Mouse (Mus musculus) MEL (cell line): ENCODE results near the gene Rpl35a. TPM values are rescaled to one million over a fixed set of nuclear protein-coding genes. Genes with fewer than 3 reads are reported as not detected.

Experiments used
- DNase-seq: peaks from one replicate; pipeline ENCODE4 v3.0.0; 2011; ENCODE audit warnings: low read depth, low spot score
- H3K27ac ChIP-seq: 2 replicates; pipeline ENCODE4 v1.5.1; 2012; ENCODE audit warnings: low read depth, mild to moderate bottlenecking, control low read depth, low read length, moderate library complexity; ENCODE audit not compliant: control insufficient read depth
- H3K27me3 ChIP-seq, 2 experiments: fragments of 150-350 bp in 1 of 2; sonication (generic) in 1 of 2; 2 replicates each; pipeline ENCODE4 v1.6.1; 2012; ENCODE audit warnings: low read length in 2 of 2, mild to moderate bottlenecking in 2 of 2, improper control_type of control experiment in 1 of 2, moderate library complexity in 1 of 2; ENCODE audit not compliant: insufficient read depth in 2 of 2, control insufficient read depth in 1 of 2
- H3K36me3 ChIP-seq, 2 experiments: 2 replicates each; pipeline ENCODE4 v1.6.1; 2012 to 2014; ENCODE audit warnings: low read length in 2 of 2, improper control_type of control experiment in 1 of 2, inconsistent platforms in 1 of 2, mild to moderate bottlenecking in 1 of 2; ENCODE audit not compliant: insufficient read depth in 2 of 2, control insufficient read depth in 1 of 2
- H3K4me1 ChIP-seq, 2 experiments: fragments of 150-350 bp in 1 of 2; sonication (generic) in 1 of 2; 2 replicates each; pipeline ENCODE4 v1.6.1; 2012; ENCODE audit warnings: low read length in 2 of 2, improper control_type of control experiment in 1 of 2, mild to moderate bottlenecking in 1 of 2; ENCODE audit not compliant: insufficient read depth in 2 of 2, control insufficient read depth in 1 of 2
- H3K4me3 ChIP-seq, 2 experiments: fragments of 150-350 bp in 1 of 2; sonication (generic) in 1 of 2; 2 replicates each; pipeline ENCODE4 v1.5.1; 2012; ENCODE audit warnings: low read depth in 2 of 2, low read length in 2 of 2, mild to moderate bottlenecking in 2 of 2, moderate library complexity in 2 of 2, control low read depth in 1 of 2, improper control_type of control experiment in 1 of 2; ENCODE audit not compliant: control insufficient read depth in 1 of 2, insufficient read depth in 1 of 2
- H3K79me2 ChIP-seq: 2 replicates; pipeline ENCODE4 v1.6.1; 2012; ENCODE audit warnings: mild to moderate bottlenecking, low read length, moderate library complexity; ENCODE audit not compliant: control insufficient read depth, poor library complexity, insufficient read depth
- H3K9ac ChIP-seq: 2 replicates; pipeline ENCODE4 v1.6.1; 2012; ENCODE audit warnings: low read depth, mild to moderate bottlenecking, control low read depth, low read length, moderate library complexity; ENCODE audit not compliant: control insufficient read depth, poor library complexity, severe bottlenecking
- H3K9me3 ChIP-seq: fragments of 150-350 bp; sonication (generic); replicated peaks from 2 replicates; pipeline ENCODE4 v1.6.1; 2012; ENCODE audit warnings: mild to moderate bottlenecking, low read length, improper control_type of control experiment, moderate library complexity; ENCODE audit not compliant: insufficient read depth
- BHLHE40 ChIP-seq: IDR thresholded peaks from 2 replicates; pipeline ENCODE4 v1.6.1; 2012; ENCODE audit warnings: low read depth, mild to moderate bottlenecking, inconsistent platforms, low read length, improper control_type of control experiment, borderline replicate concordance
- CHD2 ChIP-seq: IDR thresholded peaks from 2 replicates; pipeline ENCODE4 v1.6.1; 2011; ENCODE audit warnings: low read length, improper control_type of control experiment
- ETS1 ChIP-seq: IDR thresholded peaks from 2 replicates; pipeline ENCODE4 v1.6.1; 2012; ENCODE audit warnings: low read depth, mild to moderate bottlenecking, inconsistent platforms, low read length, improper control_type of control experiment, moderate library complexity
- GABPA ChIP-seq: IDR thresholded peaks from 2 replicates; pipeline ENCODE4 v1.6.1; 2012; ENCODE audit warnings: low read depth, mild to moderate bottlenecking, inconsistent platforms, low read length, improper control_type of control experiment, moderate library complexity
- HCFC1 ChIP-seq: IDR thresholded peaks from 2 replicates; pipeline ENCODE4 v1.6.1; 2012; ENCODE audit warnings: low read depth, mild to moderate bottlenecking, inconsistent platforms, low read length, improper control_type of control experiment, moderate library complexity
- KAT2A ChIP-seq: conservative IDR thresholded peaks from 2 replicates; pipeline ENCODE4 v1.6.1; 2012; ENCODE audit warnings: low read depth, low read length, improper control_type of control experiment, inconsistent platforms
- MAFK ChIP-seq: IDR thresholded peaks from 2 replicates; pipeline ENCODE4 v1.6.1; 2011; ENCODE audit warnings: low read depth, mild to moderate bottlenecking, low read length, improper control_type of control experiment, borderline replicate concordance
- MAX ChIP-seq: IDR thresholded peaks from 2 replicates; pipeline ENCODE4 v1.6.1; 2011; ENCODE audit warnings: low read length, improper control_type of control experiment
- MAZ ChIP-seq: IDR thresholded peaks from 2 replicates; pipeline ENCODE4 v1.6.1; 2012; ENCODE audit warnings: low read depth, mild to moderate bottlenecking, inconsistent platforms, low read length, improper control_type of control experiment
- MXI1 ChIP-seq: IDR thresholded peaks from 2 replicates; pipeline ENCODE4 v1.6.1; 2011; ENCODE audit warnings: mild to moderate bottlenecking, low read depth, low read length, improper control_type of control experiment
- MYB ChIP-seq: IDR thresholded peaks from 2 replicates; pipeline ENCODE4 v1.6.1; 2011; ENCODE audit warnings: mild to moderate bottlenecking, low read depth, low read length, improper control_type of control experiment
- MYC ChIP-seq: IDR thresholded peaks from 2 replicates; pipeline ENCODE4 v1.6.1; 2011; ENCODE audit warnings: low read depth, mild to moderate bottlenecking, low read length, improper control_type of control experiment, moderate library complexity
- NELFE ChIP-seq: IDR thresholded peaks from 2 replicates; pipeline ENCODE4 v1.6.1; 2011; ENCODE audit warnings: low read depth, low read length, improper control_type of control experiment
- NRF1 ChIP-seq: IDR thresholded peaks from 2 replicates; pipeline ENCODE4 v1.6.1; 2014; ENCODE audit warnings: low read depth, mild to moderate bottlenecking, inconsistent platforms, low read length, improper control_type of control experiment, moderate library complexity; ENCODE audit not compliant: poor library complexity, insufficient read depth, severe bottlenecking
- POLR2A ChIP-seq, 2 experiments: IDR thresholded peaks; 2 replicates each; pipeline ENCODE4 v1.6.1; 2011 to 2012; ENCODE audit warnings: low read length in 2 of 2, mild to moderate bottlenecking in 2 of 2, control low read depth in 1 of 2, improper control_type of control experiment in 1 of 2, low read depth in 1 of 2, moderate library complexity in 1 of 2; ENCODE audit not compliant: control insufficient read depth in 1 of 2, insufficient read depth in 1 of 2, poor library complexity in 1 of 2
- POLR2AphosphoS2 ChIP-seq: IDR thresholded peaks from 2 replicates; pipeline ENCODE4 v1.6.1; 2011; ENCODE audit warnings: low read length, improper control_type of control experiment
- POLR2AphosphoS5 ChIP-seq: IDR thresholded peaks from 2 replicates; pipeline ENCODE4 v1.6.1; 2012; ENCODE audit warnings: low read depth, borderline replicate concordance, mild to moderate bottlenecking, inconsistent platforms, low read length, moderate library complexity, mixed read lengths
- SMC3 ChIP-seq: IDR thresholded peaks from 2 replicates; pipeline ENCODE4 v1.6.1; 2011; ENCODE audit warnings: low read depth, low read length, improper control_type of control experiment
- TAL1 ChIP-seq: IDR thresholded peaks from 2 replicates; pipeline ENCODE4 v1.6.1; 2012; ENCODE audit warnings: mild to moderate bottlenecking, inconsistent platforms, low read length, moderate library complexity, mixed read lengths
- UBTF ChIP-seq: IDR thresholded peaks from 2 replicates; pipeline ENCODE4 v1.6.1; 2012; ENCODE audit warnings: low read depth, mild to moderate bottlenecking, inconsistent platforms, low read length, improper control_type of control experiment, moderate library complexity, borderline replicate concordance; ENCODE audit not compliant: insufficient read depth
- ZC3H11A ChIP-seq: IDR thresholded peaks from 2 replicates; pipeline ENCODE4 v1.6.1; 2012; ENCODE audit warnings: low read depth, mild to moderate bottlenecking, inconsistent platforms, low read length, improper control_type of control experiment
- ZKSCAN1 ChIP-seq: IDR thresholded peaks from 2 replicates; pipeline ENCODE4 v1.6.1; 2012; ENCODE audit warnings: low read depth, mild to moderate bottlenecking, inconsistent platforms, low read length, improper control_type of control experiment, moderate library complexity
- ZMIZ1 ChIP-seq: IDR thresholded peaks from 2 replicates; pipeline ENCODE4 v1.6.1; 2012; ENCODE audit warnings: low read depth, mild to moderate bottlenecking, inconsistent platforms, low read length, improper control_type of control experiment, moderate library complexity
- ZNF384 ChIP-seq: IDR thresholded peaks from 2 replicates; pipeline ENCODE4 v1.6.1; 2012; ENCODE audit warnings: low read depth, mild to moderate bottlenecking, inconsistent platforms, low read length, improper control_type of control experiment
- polyA plus RNA-seq, 2 experiments: library from polyadenylated mRNA; stranded (reverse) in 1 of 2; unstranded in 1 of 2; fragments of >175 nt in 1 of 2; fragments of >200 nt in 1 of 2; gene quantifications; 2 replicates each; pipeline versions ENCODE4 v1.2.1 to v1.2.4; 2012; ENCODE audit warnings: low replicate concordance in 2 of 2, low read depth in 1 of 2; ENCODE audit not compliant: insufficient read length in 2 of 2, insufficient read depth in 1 of 2, missing spikeins in 1 of 2
- total RNA-seq: library from RNA; depleted of rRNA; stranded (reverse); fragments of 300-350 nt; gene quantifications from 2 replicates; pipeline ENCODE4 v1.2.3, GENCODE M21; 2012

Rpl35a gene
- total and polyA plus RNA-seq, 3 experiments: 1,572 to 2,314 TPM; not detected in 1

GRCm38 (mm10) chr16:33024456-33025104 lies 31.7 kb upstream of the Rpl35a start:
- no peak overlapping the region for H3K27ac ChIP-seq
- H3K79me2 ChIP-seq: no peaks in the 10 kb centered on the region
- no peak for DNase-seq
- no peaks in the 10 kb centered on the region for H3K27me3 ChIP-seq
- H3K4me1 ChIP-seq: no peaks in the 10 kb centered on the region
- no peaks in the 10 kb centered on the region for H3K36me3 ChIP-seq
- TF ChIP-seq SMC3 (no peak), CHD2 (no peak), ZKSCAN1 (no peak), MXI1 (no peak), GABPA (no peak), MYB (no peak), ZC3H11A (no peak), KAT2A (no peak), TAL1 (no peak), MYC (no peak), MAFK (no peak), ZMIZ1 (no peak), ZNF384 (no peak), POLR2A (IDR thresholded peaks at IDR 0.05; ENCODE audit: control insufficient read depth in 1 of 2, insufficient read depth in 1 of 2, low read depth in 1 of 2, low read length in 2 of 2, poor library complexity in 1 of 2) (no peak), POLR2AphosphoS5 (no peak), MAZ (no peak), BHLHE40 (no peak), NELFE (no peak), NRF1 (no peak), MAX (no peak)
- no peak overlapping the region for H3K9ac ChIP-seq
- H3K4me3 ChIP-seq: no peak overlapping the region
- no peaks in the 10 kb centered on the region for H3K9me3 ChIP-seq

- no peak for TF ChIP-seq TAL1
- TF ChIP-seq GABPA: no peak
- no peak for TF ChIP-seq HCFC1
- no peak for TF ChIP-seq MAX
- no peak for TF ChIP-seq BHLHE40
- no peak for TF ChIP-seq POLR2AphosphoS2
- no peak for TF ChIP-seq ZC3H11A
- TF ChIP-seq POLR2AphosphoS5: no peak
- TF ChIP-seq ZMIZ1: no peak
- TF ChIP-seq UBTF: no peak
- no peak for TF ChIP-seq ETS1
- no peak for TF ChIP-seq NELFE
- TF ChIP-seq MXI1: no peak
- no peak for TF ChIP-seq NRF1
Measured at GRCm38 (mm10) chr16:33026357-33026756, 29.9 kb upstream of the Rpl35a start.

More at GRCm38 (mm10) chr16:33026357-33026756, 29.9 kb upstream of the Rpl35a start:
- DNase-seq: no peak
- no peaks in the 10 kb centered on the region for H3K27me3 ChIP-seq
- H3K36me3 ChIP-seq: no peaks in the 10 kb centered on the region
- no peak overlapping the region for H3K27ac ChIP-seq
- no peak overlapping the region for H3K4me3 ChIP-seq
- no peaks in the 10 kb centered on the region for H3K4me1 ChIP-seq
- H3K79me2 ChIP-seq: no peaks in the 10 kb centered on the region
- H3K9me3 ChIP-seq: no peaks in the 10 kb centered on the region
- no peak overlapping the region for H3K9ac ChIP-seq
